Mouse (Mus musculus): ENCODE measurements around the gene Phyhipl. TPM values are rescaled to one million over a fixed set of nuclear protein-coding genes. Genes with fewer than 3 reads are reported as not detected.

The Phyhipl gene
- polyA plus RNA-seq, 1 experiment from 2014 or later = 16.1 TPM

GRCm38 (mm10) chr10:70552531-70552930 lies 103.2 kb downstream of the Phyhipl start:
- Histone ChIP-seq H3K4me2 (replicated peaks; ENCODE audit: low read depth, low read length) (no peak overlapping the region), H3K4me3 (ENCODE audit: low read length) (no peak overlapping the region), H3K36me3 (ENCODE audit: control insufficient read depth, insufficient read depth, low read length) (no peaks in the 10 kb centered on the region), H3K27me3 (ENCODE audit: control insufficient read depth, insufficient read depth, low read length) (no peaks in the 10 kb centered on the region), H3K9ac (ENCODE audit: low read depth, low read length) (no peak overlapping the region), H3K9me3 (ENCODE audit: control insufficient read depth, low read length) (no peaks in the 10 kb centered on the region), H3K4me1 (ENCODE audit: control insufficient read depth, insufficient read depth, low read length) (no peaks in the 10 kb centered on the region), H3K27ac (ENCODE audit: low read depth, low read length) (no peak overlapping the region)
- no peak for ATAC-seq (ENCODE audit: low FRiP score, low TSS enrichment)
- 88% methylated on average over 3 of the region's 3 CpGs for WGBS

GRCm38 (mm10) chr10:70542857-70543256 lies 112.9 kb downstream of the Phyhipl start:
- Histone ChIP-seq H3K36me3 (ENCODE audit: control insufficient read depth, insufficient read depth, low read length) (no peaks in the 10 kb centered on the region), H3K9me3 (ENCODE audit: control insufficient read depth, low read length) (no peaks in the 10 kb centered on the region), H3K9ac (ENCODE audit: low read depth, low read length) (no peak overlapping the region), H3K4me3 (ENCODE audit: low read length) (no peak overlapping the region), H3K4me1 (ENCODE audit: control insufficient read depth, insufficient read depth, low read length) (no peaks in the 10 kb centered on the region), H3K27me3 (ENCODE audit: control insufficient read depth, insufficient read depth, low read length) (no peaks in the 10 kb centered on the region), H3K27ac (ENCODE audit: low read depth, low read length) (no peak overlapping the region), H3K4me2 (replicated peaks; ENCODE audit: low read depth, low read length) (no peak overlapping the region)
- WGBS = 90% methylated on average over 6 of the region's 6 CpGs
- ATAC-seq (ENCODE audit: low FRiP score, low TSS enrichment) = no peak

DNA sequence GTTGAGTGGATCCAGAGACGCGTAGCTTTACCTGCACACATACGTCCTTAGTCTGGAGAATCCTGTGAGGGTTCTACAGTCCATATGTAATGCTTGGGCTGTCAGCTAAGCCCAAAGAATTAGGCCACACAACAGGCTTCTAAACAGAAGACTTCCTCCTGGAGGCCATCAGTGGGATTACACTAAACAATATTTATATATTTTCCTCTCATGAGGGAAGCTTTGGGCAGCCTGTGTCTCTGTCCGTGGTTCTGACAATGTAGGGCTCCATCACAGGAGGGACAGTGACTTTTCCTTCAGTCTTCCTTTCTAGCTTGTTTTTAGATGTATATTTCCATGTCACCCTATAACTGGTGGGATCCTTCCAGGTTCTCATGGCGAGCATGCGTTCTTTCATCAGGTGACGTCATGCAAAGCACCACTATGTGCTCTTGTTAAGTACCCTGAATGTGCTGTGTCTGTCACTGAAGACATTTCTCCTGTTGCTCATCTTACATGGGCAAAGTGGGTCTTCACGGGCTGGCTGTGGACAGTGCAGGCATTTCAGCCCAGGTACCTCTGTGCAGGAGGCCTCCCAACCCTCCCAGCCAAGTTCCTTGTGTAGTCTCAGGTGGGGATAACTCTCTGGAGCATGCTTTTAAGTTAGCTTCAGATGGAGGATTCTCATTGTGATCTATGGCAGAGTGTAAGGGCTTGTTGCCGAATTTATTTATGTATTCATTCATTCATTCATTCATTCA lies 115.1 kb downstream of the Phyhipl start:
- 88% methylated on average over 9 of the region's 9 CpGs for WGBS
- no peak for ATAC-seq (ENCODE audit: low FRiP score, low TSS enrichment)
- H3K27ac ChIP-seq (ENCODE audit: low read depth, low read length) = no peak overlapping the region

GRCm38 (mm10) chr10:70539251-70539650 lies 116.5 kb downstream of the Phyhipl start:
- ATAC-seq (ENCODE audit: low FRiP score, low TSS enrichment) = no peak

More for the DNA sequence above, 115.1 kb downstream of the Phyhipl start:
- Histone ChIP-seq H3K9me3 (ENCODE audit: control insufficient read depth, low read length) (no peaks in the 10 kb centered on the region), H3K4me1 (ENCODE audit: control insufficient read depth, insufficient read depth, low read length) (no peaks in the 10 kb centered on the region), H3K4me3 (ENCODE audit: low read length) (no peak overlapping the region), H3K9ac (ENCODE audit: low read depth, low read length) (no peak overlapping the region), H3K36me3 (ENCODE audit: control insufficient read depth, insufficient read depth, low read length) (no peaks in the 10 kb centered on the region), H3K27me3 (ENCODE audit: control insufficient read depth, insufficient read depth, low read length) (no peaks in the 10 kb centered on the region), H3K4me2 (replicated peaks; ENCODE audit: low read depth, low read length) (no peak overlapping the region)

DNA sequence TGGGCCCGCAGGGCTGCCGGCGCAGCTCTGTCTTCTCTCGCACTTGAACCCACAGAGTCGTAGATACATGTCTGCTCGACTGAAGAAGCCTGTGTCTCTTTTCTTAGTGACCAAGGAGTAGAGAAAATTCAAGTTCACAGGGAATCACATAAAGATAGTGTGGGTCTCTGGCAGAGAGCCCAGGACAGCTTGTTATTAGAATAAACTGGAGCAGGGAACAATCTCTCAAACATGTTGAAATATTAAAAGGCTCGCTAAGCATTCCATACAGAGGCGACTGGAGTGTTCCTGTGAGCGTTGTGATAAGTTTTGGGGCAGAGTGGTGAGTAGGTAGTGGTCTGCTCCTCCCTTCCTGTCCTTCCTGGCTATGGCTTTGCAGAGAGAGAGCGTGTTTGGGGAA lies 118.1 kb downstream of the Phyhipl start:
- Histone ChIP-seq H3K36me3 (ENCODE audit: control insufficient read depth, insufficient read depth, low read length) (no peaks in the 10 kb centered on the region), H3K4me2 (replicated peaks; ENCODE audit: low read depth, low read length) (no peak overlapping the region), H3K9ac (ENCODE audit: low read depth, low read length) (no peak overlapping the region), H3K27ac (ENCODE audit: low read depth, low read length) (no peak overlapping the region), H3K4me1 (ENCODE audit: control insufficient read depth, insufficient read depth, low read length) (no peaks in the 10 kb centered on the region), H3K9me3 (ENCODE audit: control insufficient read depth, low read length) (no peaks in the 10 kb centered on the region), H3K4me3 (ENCODE audit: low read length) (no peak overlapping the region), H3K27me3 (ENCODE audit: control insufficient read depth, insufficient read depth, low read length) (no peaks in the 10 kb centered on the region)
- ATAC-seq (ENCODE audit: low FRiP score, low TSS enrichment) = no peak
- 89% methylated on average over 10 of the region's 10 CpGs for WGBS

More at GRCm38 (mm10) chr10:70539251-70539650, 116.5 kb downstream of the Phyhipl start:
- no peak overlapping the region for H3K4me3 ChIP-seq (ENCODE audit: low read length)
- H3K9ac ChIP-seq (ENCODE audit: low read depth, low read length) = no peak overlapping the region
- H3K9me3 ChIP-seq (ENCODE audit: control insufficient read depth, low read length) = no peaks in the 10 kb centered on the region
- H3K4me2 ChIP-seq (replicated peaks; ENCODE audit: low read depth, low read length) = no peak overlapping the region
- no peak overlapping the region for H3K27ac ChIP-seq (ENCODE audit: low read depth, low read length)
- WGBS = 90% methylated on average over 9 of the region's 9 CpGs
- no peaks in the 10 kb centered on the region for H3K27me3 ChIP-seq (ENCODE audit: control insufficient read depth, insufficient read depth, low read length)
- H3K4me1 ChIP-seq (ENCODE audit: control insufficient read depth, insufficient read depth, low read length) = no peaks in the 10 kb centered on the region
- no peaks in the 10 kb centered on the region for H3K36me3 ChIP-seq (ENCODE audit: control insufficient read depth, insufficient read depth, low read length)

- no peak for ATAC-seq (ENCODE audit: low FRiP score, low TSS enrichment)
- H3K36me3 ChIP-seq (ENCODE audit: control insufficient read depth, insufficient read depth, low read length) = no peaks in the 10 kb centered on the region
- H3K9ac ChIP-seq (ENCODE audit: low read depth, low read length) = no peak overlapping the region
- no peak overlapping the region for H3K4me3 ChIP-seq (ENCODE audit: low read length)
- no peaks in the 10 kb centered on the region for H3K4me1 ChIP-seq (ENCODE audit: control insufficient read depth, insufficient read depth, low read length)
- no peaks in the 10 kb centered on the region for H3K9me3 ChIP-seq (ENCODE audit: control insufficient read depth, low read length)
- no peak overlapping the region for H3K4me2 ChIP-seq (replicated peaks; ENCODE audit: low read depth, low read length)
- no peak overlapping the region for H3K27ac ChIP-seq (ENCODE audit: low read depth, low read length)
- H3K27me3 ChIP-seq (ENCODE audit: control insufficient read depth, insufficient read depth, low read length) = no peaks in the 10 kb centered on the region
- WGBS = 83% methylated on average over 12 of the region's 12 CpGs
These were observed 120.4 kb downstream of the Phyhipl start for GRCm38 (mm10) chr10:70535401-70535800.

DNA sequence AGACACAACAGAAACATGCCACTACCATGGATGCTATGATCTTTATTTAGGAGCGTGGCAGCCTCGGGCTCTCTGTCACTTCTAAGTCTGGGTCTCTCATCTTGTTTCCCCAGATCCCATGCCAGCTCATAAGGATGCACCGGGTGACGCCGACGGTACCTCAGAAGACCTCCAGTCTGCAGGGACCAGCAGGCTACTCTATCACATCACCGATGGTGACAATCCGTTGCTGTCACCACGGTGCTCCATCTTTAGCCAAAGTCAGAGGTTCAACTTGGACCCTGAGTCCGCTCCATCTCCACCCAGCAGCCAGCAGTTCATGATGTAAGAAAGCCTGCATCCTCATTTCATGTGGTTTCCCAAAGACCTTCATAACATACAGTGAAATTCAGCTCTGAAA lies 121.2 kb downstream of the Phyhipl start:
- WGBS = 94% methylated on average over 10 of the region's 10 CpGs
- Histone ChIP-seq H3K36me3 (ENCODE audit: control insufficient read depth, insufficient read depth, low read length) (no peaks in the 10 kb centered on the region), H3K4me1 (ENCODE audit: control insufficient read depth, insufficient read depth, low read length) (no peaks in the 10 kb centered on the region), H3K27me3 (ENCODE audit: control insufficient read depth, insufficient read depth, low read length) (no peaks in the 10 kb centered on the region), H3K4me2 (replicated peaks; ENCODE audit: low read depth, low read length) (no peak overlapping the region), H3K27ac (ENCODE audit: low read depth, low read length) (no peak overlapping the region), H3K9ac (ENCODE audit: low read depth, low read length) (no peak overlapping the region), H3K4me3 (ENCODE audit: low read length) (no peak overlapping the region), H3K9me3 (ENCODE audit: control insufficient read depth, low read length) (no peaks in the 10 kb centered on the region)
- no peak for ATAC-seq (ENCODE audit: low FRiP score, low TSS enrichment)

GRCm38 (mm10) chr10:70533986-70534385 lies 121.8 kb downstream of the Phyhipl start:
- WGBS = 71% methylated on average over 12 of the region's 12 CpGs
- Histone ChIP-seq H3K36me3 (ENCODE audit: control insufficient read depth, insufficient read depth, low read length) (no peaks in the 10 kb centered on the region), H3K9me3 (ENCODE audit: control insufficient read depth, low read length) (no peaks in the 10 kb centered on the region), H3K9ac (ENCODE audit: low read depth, low read length) (no peak overlapping the region), H3K27me3 (ENCODE audit: control insufficient read depth, insufficient read depth, low read length) (no peaks in the 10 kb centered on the region), H3K4me3 (ENCODE audit: low read length) (no peak overlapping the region), H3K4me1 (ENCODE audit: control insufficient read depth, insufficient read depth, low read length) (no peaks in the 10 kb centered on the region), H3K27ac (ENCODE audit: low read depth, low read length) (no peak overlapping the region), H3K4me2 (replicated peaks; ENCODE audit: low read depth, low read length) (no peak overlapping the region)
- ATAC-seq (ENCODE audit: low FRiP score, low TSS enrichment) = no peak

- Histone ChIP-seq H3K4me2 (replicated peaks; ENCODE audit: low read depth, low read length) (no peak overlapping the region), H3K27ac (ENCODE audit: low read depth, low read length) (no peak overlapping the region), H3K9ac (ENCODE audit: low read depth, low read length) (no peak overlapping the region), H3K36me3 (ENCODE audit: control insufficient read depth, insufficient read depth, low read length) (no peaks in the 10 kb centered on the region), H3K4me3 (ENCODE audit: low read length) (no peak overlapping the region), H3K4me1 (ENCODE audit: control insufficient read depth, insufficient read depth, low read length) (no peaks in the 10 kb centered on the region), H3K27me3 (ENCODE audit: control insufficient read depth, insufficient read depth, low read length) (no peaks in the 10 kb centered on the region), H3K9me3 (ENCODE audit: control insufficient read depth, low read length) (no peaks in the 10 kb centered on the region)
- no peak for ATAC-seq (ENCODE audit: low FRiP score, low TSS enrichment)
- WGBS = 80% methylated on average over 8 of the region's 8 CpGs
These were observed 122.4 kb downstream of the Phyhipl start for GRCm38 (mm10) chr10:70533301-70533781.
